Mouse (Mus musculus) hindbrain, embryonic 16.5 days (tissue): ENCODE measurements at regions not wholly inside any gene's neighbourhood (a gene's known extent, or its start where the extent isn't known, plus 50 kb on each side); places are given as distances from the start of the nearest gene placed in this dataset.

Experiments used
- ATAC-seq: fragments of 200-750 bp; cut with Nextera tagmentation; 2 replicates; pipeline ENCODE4 v1.8.0; 2017; ENCODE audit warnings: moderate TSS enrichment, moderate library complexity
- H3K27ac ChIP-seq: fragments of 300-500 bp; sonication (generic); 2 replicates; pipeline ENCODE4 v1.5.1; 2014; ENCODE audit warnings: low read depth, mild to moderate bottlenecking, control low read depth, low read length, moderate library complexity
- H3K27me3 ChIP-seq: fragments of 300-500 bp; sonication (generic); replicated peaks from 2 replicates; pipeline ENCODE4 v1.6.1; 2014; ENCODE audit warnings: low read length; ENCODE audit not compliant: control insufficient read depth, insufficient read depth
- H3K36me3 ChIP-seq: fragments of 300-500 bp; sonication (generic); 2 replicates; pipeline ENCODE4 v1.6.1; 2014; ENCODE audit warnings: mild to moderate bottlenecking, low read length, moderate library complexity, mixed read lengths; ENCODE audit not compliant: control insufficient read depth, insufficient read depth
- H3K4me1 ChIP-seq: fragments of 300-500 bp; sonication (generic); 2 replicates; pipeline ENCODE4 v1.6.1; 2014; ENCODE audit warnings: low read depth, low read length; ENCODE audit not compliant: control insufficient read depth, insufficient read depth
- H3K4me2 ChIP-seq: fragments of 300-500 bp; sonication (generic); 2 replicates; pipeline ENCODE4 v1.6.1; 2014; ENCODE audit warnings: mild to moderate bottlenecking, low read length, control low read depth, moderate library complexity
- H3K4me3 ChIP-seq: fragments of 300-500 bp; sonication (generic); 2 replicates; pipeline ENCODE4 v1.5.1; 2014; ENCODE audit warnings: mild to moderate bottlenecking, low read length, control low read depth, moderate library complexity
- H3K9ac ChIP-seq: fragments of 300-500 bp; sonication (generic); 2 replicates; pipeline ENCODE4 v1.6.1; 2014; ENCODE audit warnings: low read depth, mild to moderate bottlenecking, control low read depth, low read length, moderate library complexity
- H3K9me3 ChIP-seq: fragments of 300-500 bp; sonication (generic); 2 replicates; pipeline ENCODE4 v1.6.1; 2014; ENCODE audit warnings: mild to moderate bottlenecking, low read length, moderate library complexity; ENCODE audit not compliant: control insufficient read depth
- WGBS: fragments of 180-500 bp; shearing (Covaris S2); extraction: QIAGEN DNeasy Blood & Tissue Kit; methylation state at CpG from one replicate; pipeline ENCODE4 v1.1.7; 2014; 5-methylcytosine and 5-hydroxymethylcytosine counted together

DNA sequence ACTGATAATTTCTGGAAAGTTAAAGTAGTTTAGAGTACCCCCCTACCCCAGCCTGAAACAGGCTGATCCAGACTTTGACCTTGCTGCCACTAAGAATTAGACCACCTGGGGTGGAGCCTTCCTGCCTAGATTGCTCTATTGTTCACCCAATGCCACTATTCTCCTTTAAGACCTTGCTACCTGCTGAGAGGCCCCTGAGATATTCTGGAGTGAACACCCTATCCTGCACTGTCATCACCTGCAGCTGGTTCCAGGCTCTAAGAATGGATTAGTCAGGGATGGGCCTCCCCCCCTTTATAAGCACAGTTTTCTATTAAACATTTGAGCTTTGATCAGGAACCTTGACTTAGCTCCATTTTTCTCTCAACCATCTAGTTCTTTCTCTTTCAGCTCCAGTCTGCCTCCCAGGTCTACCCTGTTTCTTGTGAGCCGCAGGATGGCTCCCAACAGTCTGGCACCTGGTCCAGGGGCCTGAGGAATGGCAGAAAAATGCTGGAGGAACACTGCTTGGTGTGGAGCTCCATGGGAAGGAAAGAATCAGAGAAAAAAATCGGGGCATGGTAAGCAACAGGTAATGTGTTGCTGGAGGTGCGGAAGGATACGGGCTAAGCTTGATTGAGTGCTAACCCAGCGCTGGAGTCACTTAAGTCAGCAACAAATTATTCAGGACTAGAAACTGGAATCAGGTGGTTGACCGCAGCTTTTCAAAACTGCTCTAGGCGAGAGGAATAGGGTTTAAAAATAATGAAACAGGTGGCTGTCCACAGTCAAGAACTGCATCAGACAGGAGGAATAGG is 1073.7 kb upstream of the Gje1 start:
- Histone ChIP-seq H3K36me3 (no peaks in the 10 kb centered on the region), H3K27ac (no peak overlapping the region), H3K9ac (no peak overlapping the region), H3K4me3 (no peak overlapping the region), H3K4me2 (no peak overlapping the region), H3K9me3 (peaks cover 3% of the 10 kb centered on the region; the same call in 1 of the 2 replicates), H3K27me3 (no peaks in the 10 kb centered on the region), H3K4me1 (no peaks in the 10 kb centered on the region)
- WGBS, result 53% methylated on average over 7 of the region's 7 CpGs
- no peak for ATAC-seq

- no peaks in the 10 kb centered on the region for H3K9me3 ChIP-seq
- no peaks in the 10 kb centered on the region for H3K4me1 ChIP-seq
- no peaks in the 10 kb centered on the region for H3K36me3 ChIP-seq
- no peaks in the 10 kb centered on the region for H3K27me3 ChIP-seq
- H3K27ac ChIP-seq, result no peak overlapping the region
- peak overlapping the region; percentile 29; the same call in 1 of the 2 replicates for H3K4me2 ChIP-seq
- ATAC-seq, result no peak
- H3K4me3 ChIP-seq, result no peak overlapping the region
- H3K9ac ChIP-seq, result no peak overlapping the region
- 67% methylated on average over 6 of the region's 6 CpGs for WGBS
Observed at GRCm38 (mm10) chr10:15759983-15760723, 1042.1 kb upstream of the Gje1 start.

GRCm38 (mm10) chr10:15759576-15759975 is 1041.6 kb upstream of the Gje1 start:
- no peak overlapping the region for H3K27ac ChIP-seq
- H3K27me3 ChIP-seq, result no peaks in the 10 kb centered on the region
- H3K4me1 ChIP-seq, result no peaks in the 10 kb centered on the region
- H3K36me3 ChIP-seq, result no peaks in the 10 kb centered on the region
- WGBS, result 48% methylated on average over 3 of the region's 3 CpGs
- no peak overlapping the region for H3K9ac ChIP-seq
- ATAC-seq, result no peak
- no peaks in the 10 kb centered on the region for H3K9me3 ChIP-seq
- H3K4me2 ChIP-seq, result peak overlapping the region; percentile 12; the same call in 1 of the 2 replicates
- H3K4me3 ChIP-seq, result no peak overlapping the region

DNA sequence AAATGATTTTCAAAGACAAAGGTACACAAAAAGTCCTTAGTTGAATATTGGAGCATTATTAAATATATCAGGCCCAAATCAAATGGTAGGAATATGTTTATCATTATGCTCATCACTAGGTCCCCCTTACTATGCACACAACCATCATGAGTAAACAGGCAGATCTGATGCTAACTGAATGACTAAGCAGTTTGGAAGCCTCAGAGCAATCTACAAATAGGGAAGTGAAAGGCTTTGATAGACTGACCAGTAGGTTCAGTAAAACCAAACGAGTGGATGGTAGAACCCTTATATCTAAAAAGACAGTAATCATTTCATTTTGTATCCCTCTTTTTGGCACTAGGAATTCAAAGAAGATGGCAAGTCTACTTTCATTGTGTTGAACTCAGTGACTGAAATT is 1039.5 kb upstream of the Gje1 start:
- no peaks in the 10 kb centered on the region for H3K27me3 ChIP-seq
- WGBS, result 71% methylated on average over 1 of the region's 1 CpGs
- no peak overlapping the region for H3K4me2 ChIP-seq
- no peak overlapping the region for H3K4me3 ChIP-seq
- no peaks in the 10 kb centered on the region for H3K36me3 ChIP-seq
- no peak overlapping the region for H3K27ac ChIP-seq
- H3K9ac ChIP-seq, result no peak overlapping the region
- ATAC-seq, result no peak
- H3K9me3 ChIP-seq, result no peaks in the 10 kb centered on the region
- no peaks in the 10 kb centered on the region for H3K4me1 ChIP-seq

DNA sequence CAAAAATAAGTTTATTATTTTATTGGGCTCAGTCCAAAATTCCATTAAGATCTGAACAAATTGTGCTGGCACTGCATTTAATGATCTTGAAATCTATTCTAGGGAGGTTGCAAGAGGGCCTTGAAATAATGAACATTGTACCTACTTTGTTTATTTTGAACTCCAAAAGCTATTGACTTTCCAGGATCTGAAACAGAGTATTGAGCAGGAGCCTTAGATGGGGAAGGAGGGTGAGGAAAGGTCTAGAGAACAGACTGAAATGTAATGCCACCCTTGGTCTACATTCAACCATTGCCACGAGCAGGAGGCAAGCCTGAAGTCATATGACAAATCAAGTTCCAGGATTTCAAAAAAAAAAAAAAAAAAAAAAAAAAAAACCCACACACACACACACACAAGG is 1028.9 kb upstream of the Gje1 start:
- no peak overlapping the region for H3K9ac ChIP-seq
- no peaks in the 10 kb centered on the region for H3K27me3 ChIP-seq
- ATAC-seq, result no peak
- no peaks in the 10 kb centered on the region for H3K9me3 ChIP-seq
- no peak overlapping the region for H3K27ac ChIP-seq
- WGBS, result 74% methylated on average over 1 of the region's 1 CpGs
- no peak overlapping the region for H3K4me2 ChIP-seq
- no peak overlapping the region for H3K4me3 ChIP-seq
- H3K36me3 ChIP-seq, result no peaks in the 10 kb centered on the region
- H3K4me1 ChIP-seq, result no peaks in the 10 kb centered on the region

GRCm38 (mm10) chr10:15738630-15739029 is 1020.6 kb upstream of the Gje1 start:
- Histone ChIP-seq H3K9ac (no peak overlapping the region), H3K36me3 (no peaks in the 10 kb centered on the region), H3K4me2 (no peak overlapping the region), H3K9me3 (no peaks in the 10 kb centered on the region), H3K4me1 (no peaks in the 10 kb centered on the region), H3K27me3 (no peaks in the 10 kb centered on the region), H3K27ac (no peak overlapping the region), H3K4me3 (no peak overlapping the region)
- 80% methylated on average over 3 of the region's 3 CpGs for WGBS
- ATAC-seq, result no peak

- H3K4me3 ChIP-seq, result no peak overlapping the region
- H3K9me3 ChIP-seq, result no peaks in the 10 kb centered on the region
- ATAC-seq, result no peak
- 90% methylated on average over 1 of the region's 1 CpGs for WGBS
- no peak overlapping the region for H3K4me2 ChIP-seq
- no peaks in the 10 kb centered on the region for H3K27me3 ChIP-seq
- no peak overlapping the region for H3K9ac ChIP-seq
- no peak overlapping the region for H3K27ac ChIP-seq
- no peaks in the 10 kb centered on the region for H3K4me1 ChIP-seq
- H3K36me3 ChIP-seq, result no peaks in the 10 kb centered on the region
Observed at GRCm38 (mm10) chr10:15731318-15731717, 1013.3 kb upstream of the Gje1 start.

GRCm38 (mm10) chr10:15697946-15698345 is 979.9 kb upstream of the Gje1 start:
- 93% methylated on average over 2 of the region's 2 CpGs for WGBS
- Histone ChIP-seq H3K27ac (no peak overlapping the region), H3K9ac (no peak overlapping the region), H3K4me2 (no peak overlapping the region), H3K36me3 (no peaks in the 10 kb centered on the region), H3K4me3 (no peak overlapping the region), H3K4me1 (no peaks in the 10 kb centered on the region), H3K27me3 (no peaks in the 10 kb centered on the region), H3K9me3 (no peaks in the 10 kb centered on the region)
- ATAC-seq, result no peak

DNA sequence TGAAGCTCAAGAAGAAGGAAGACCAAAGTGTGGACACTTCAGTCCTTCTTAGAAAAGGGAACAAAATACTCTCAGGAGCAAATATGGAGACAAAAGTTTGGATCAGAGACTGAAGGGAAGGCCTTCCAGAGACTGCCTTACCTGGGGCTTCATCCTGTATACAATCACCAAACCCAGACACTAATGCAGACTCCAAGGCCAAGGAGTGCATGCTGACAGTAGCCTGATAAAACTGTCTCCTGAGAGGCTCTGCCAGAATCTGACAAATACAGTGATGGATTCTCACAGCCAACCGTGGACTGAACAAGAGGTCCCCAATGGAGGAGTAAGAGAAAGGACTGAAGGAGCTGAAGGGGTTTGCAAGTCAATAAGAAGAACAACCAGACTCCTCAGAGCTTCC is 979.0 kb upstream of the Gje1 start:
- H3K4me3 ChIP-seq, result no peak overlapping the region
- no peak overlapping the region for H3K9ac ChIP-seq
- H3K4me2 ChIP-seq, result no peak overlapping the region
- ATAC-seq, result no peak
- no peak overlapping the region for H3K27ac ChIP-seq
- no peaks in the 10 kb centered on the region for H3K9me3 ChIP-seq
- WGBS, result 86% methylated on average over 1 of the region's 1 CpGs
- no peaks in the 10 kb centered on the region for H3K4me1 ChIP-seq
- no peaks in the 10 kb centered on the region for H3K36me3 ChIP-seq
- H3K27me3 ChIP-seq, result no peaks in the 10 kb centered on the region
